Mouse (Mus musculus) midbrain, embryonic 15.5 days (tissue): ENCODE measurements at regions not wholly inside any gene's neighbourhood (a gene's known extent, or its start where the extent isn't known, plus 50 kb on each side); places are given as distances from the start of the nearest gene placed in this dataset. TPM values are rescaled to one million over a fixed set of nuclear protein-coding genes. Genes with fewer than 3 reads are reported as not detected.

ENCODE experiments used
- ATAC-seq: fragments of 200-750 bp; cut with Nextera tagmentation; replicated peaks from 2 replicates; pipeline ENCODE4 v1.8.0; 2017; ENCODE audit warnings: moderate TSS enrichment
- H3K27ac ChIP-seq: fragments of 300-500 bp; sonication (generic); 2 replicates; pipeline ENCODE4 v1.5.1; 2015; ENCODE audit warnings: mild to moderate bottlenecking, inconsistent platforms
- H3K27me3 ChIP-seq: fragments of 300-500 bp; sonication (generic); replicated peaks from 2 replicates; pipeline ENCODE4 v1.6.1; 2015; ENCODE audit warnings: inconsistent platforms
- H3K36me3 ChIP-seq: fragments of 300-500 bp; sonication (generic); replicated peaks from 2 replicates; pipeline ENCODE4 v1.6.1; 2015; ENCODE audit warnings: inconsistent platforms
- H3K4me1 ChIP-seq: fragments of 300-500 bp; sonication (generic); 2 replicates; pipeline ENCODE4 v1.6.1; 2015; ENCODE audit warnings: inconsistent platforms
- H3K4me2 ChIP-seq: fragments of 300-500 bp; sonication (generic); 2 replicates; pipeline ENCODE4 v1.6.1; 2015; ENCODE audit warnings: inconsistent platforms, mild to moderate bottlenecking, moderate library complexity
- H3K4me3 ChIP-seq: fragments of 300-500 bp; sonication (generic); 2 replicates; pipeline ENCODE4 v1.5.1; 2015; ENCODE audit warnings: mild to moderate bottlenecking, inconsistent platforms
- H3K9ac ChIP-seq: fragments of 300-500 bp; sonication (generic); 2 replicates; pipeline ENCODE4 v1.6.1; 2015; ENCODE audit warnings: mild to moderate bottlenecking, inconsistent platforms
- H3K9me3 ChIP-seq: fragments of 300-500 bp; sonication (generic); 2 replicates; pipeline ENCODE4 v1.6.1; 2016; ENCODE audit warnings: inconsistent platforms
- WGBS: fragments of 180-500 bp; shearing (Covaris S2); methylation state at CpG from one replicate; pipeline ENCODE4 v1.1.7; 2015; ENCODE audit warnings: mixed read lengths; 5-methylcytosine and 5-hydroxymethylcytosine counted together
- microRNA-seq: library from miRNA; unstranded; fragments of <30 nt; microRNA quantifications from one replicate; pipeline ENCODE4, GENCODE M21; 2016

- no peak overlapping the region for H3K27ac ChIP-seq
- ATAC-seq, result peak; percentile 75; the same call in 1 of the 2 replicates
- 74% methylated on average over 2 of the region's 2 CpGs for whole genome bisulfite sequencing
Observed at GRCm38 (mm10) chr3:6182533-6182932, 431.9 kb downstream of the Gm8797 start.

GRCm38 (mm10) chr3:6183400-6183799, 432.8 kb downstream of the Gm8797 start:
- no peaks in the 10 kb centered on the region for H3K9me3 ChIP-seq
- no peaks in the 10 kb centered on the region for H3K27me3 ChIP-seq
- no peak overlapping the region for H3K4me2 ChIP-seq
- no peaks in the 10 kb centered on the region for H3K4me1 ChIP-seq
- H3K4me3 ChIP-seq, result no peak overlapping the region
- WGBS, result 56% methylated on average over 1 of the region's 1 CpGs
- no peaks in the 10 kb centered on the region for H3K36me3 ChIP-seq
- H3K27ac ChIP-seq, result 0 out of 2 replicates have a peak overlapping the region, but pooled peaks have one; percentile 26
- H3K9ac ChIP-seq, result no peak overlapping the region
- ATAC-seq, result 0 out of 2 replicates have a peak, but pooled peaks have one; percentile 37

More at GRCm38 (mm10) chr3:6182533-6182932, 431.9 kb downstream of the Gm8797 start:
- H3K4me2 ChIP-seq, result no peak overlapping the region
- no peak overlapping the region for H3K4me3 ChIP-seq
- H3K9me3 ChIP-seq, result no peaks in the 10 kb centered on the region
- H3K36me3 ChIP-seq, result no peaks in the 10 kb centered on the region
- no peaks in the 10 kb centered on the region for H3K4me1 ChIP-seq
- no peaks in the 10 kb centered on the region for H3K27me3 ChIP-seq
- H3K9ac ChIP-seq, result no peak overlapping the region

DNA sequence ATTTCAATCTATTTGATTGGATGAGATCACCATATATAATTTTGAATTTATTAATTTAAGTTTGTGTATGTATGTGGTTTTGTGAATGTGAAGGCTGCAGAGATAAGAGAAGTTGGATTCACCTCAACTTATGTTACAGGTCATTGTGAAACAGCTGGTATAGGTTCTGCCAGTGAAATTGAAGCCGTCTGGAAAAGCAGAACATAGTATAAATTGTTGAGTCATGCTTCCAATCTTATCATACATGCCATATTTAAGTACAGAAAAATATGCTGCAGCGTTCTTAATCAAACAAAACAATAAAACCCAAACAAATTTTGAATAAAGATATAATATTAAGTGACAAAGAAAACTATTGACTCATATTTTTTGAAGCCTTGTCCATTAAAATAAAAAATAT, 415.6 kb downstream of the 1700008P02Rik start:
- H3K27me3 ChIP-seq, result no peaks in the 10 kb centered on the region
- no peak overlapping the region for H3K27ac ChIP-seq
- H3K9ac ChIP-seq, result no peak overlapping the region
- ATAC-seq, result no peak
- no peaks in the 10 kb centered on the region for H3K9me3 ChIP-seq
- no peaks in the 10 kb centered on the region for H3K4me1 ChIP-seq
- no peaks in the 10 kb centered on the region for H3K36me3 ChIP-seq
- H3K4me2 ChIP-seq, result no peak overlapping the region
- 75% methylated on average over 2 of the region's 2 CpGs for WGBS
- no peak overlapping the region for H3K4me3 ChIP-seq

DNA sequence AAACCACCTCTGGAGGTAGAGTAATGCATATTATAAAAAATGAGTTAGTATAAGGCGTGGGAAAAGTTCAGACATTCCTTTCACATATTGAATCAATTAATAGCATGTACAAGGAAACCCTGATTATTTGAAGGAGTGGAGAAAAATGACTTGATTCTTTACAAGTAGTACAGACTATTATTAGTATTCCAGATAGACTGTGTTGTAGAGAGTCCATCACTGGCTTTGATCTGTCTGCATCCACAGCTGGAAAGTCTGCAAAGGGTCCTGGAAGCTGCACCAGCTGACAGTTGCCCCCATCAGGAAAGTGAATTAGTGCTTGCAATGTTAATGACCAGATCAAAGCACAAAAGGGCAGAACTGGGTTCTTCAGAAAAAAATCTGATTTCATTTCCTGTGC, 391.6 kb downstream of the 1700008P02Rik start:
- H3K4me3 ChIP-seq, result no peak overlapping the region
- no peak overlapping the region for H3K4me2 ChIP-seq
- H3K27ac ChIP-seq, result no peak overlapping the region
- 84% methylated on average over 1 of the region's 1 CpGs for WGBS
- H3K9me3 ChIP-seq, result no peaks in the 10 kb centered on the region
- no peaks in the 10 kb centered on the region for H3K4me1 ChIP-seq
- no peaks in the 10 kb centered on the region for H3K27me3 ChIP-seq
- H3K36me3 ChIP-seq, result no peaks in the 10 kb centered on the region
- no peak overlapping the region for H3K9ac ChIP-seq
- ATAC-seq, result no peak

Small RNA genes in the stretch of these regions (microRNA-seq; reads per million reads assigned to microRNA genes)
- gene Gm25144, result not detected
- gene Gm25352, result not detected
